Mouse (Mus musculus) liver, embryonic 11.5 days (tissue): ENCODE results near the gene Prkca. TPM values are rescaled to one million over a fixed set of nuclear protein-coding genes. Genes with fewer than 3 reads are reported as not detected.

Source experiments
- ATAC-seq: fragments of 200-750 bp; cut with Nextera tagmentation; replicated peaks from 2 replicates; pipeline ENCODE4 v1.8.0; 2017; ENCODE audit warnings: moderate number of reproducible peaks, mild to moderate bottlenecking, moderate TSS enrichment, moderate library complexity; ENCODE audit not compliant: low FRiP score
- DNase-seq: peaks from one replicate; pipeline ENCODE4 v3.0.0-alpha.2; 2017; ENCODE audit warnings: low spot score
- H3K27ac ChIP-seq: fragments of 300-500 bp; sonication (generic); 2 replicates; pipeline ENCODE4 v1.5.1; 2014; ENCODE audit warnings: mild to moderate bottlenecking, low read depth, low read length, control low read depth
- H3K27me3 ChIP-seq: fragments of 300-500 bp; sonication (generic); replicated peaks from 2 replicates; pipeline ENCODE4 v1.6.1; 2014; ENCODE audit warnings: low read length, mixed read lengths; ENCODE audit not compliant: control insufficient read depth, insufficient read depth
- H3K36me3 ChIP-seq: fragments of 300-500 bp; sonication (generic); 2 replicates; pipeline ENCODE4 v1.6.1; 2014; ENCODE audit warnings: mild to moderate bottlenecking, low read length, moderate library complexity, mixed read lengths; ENCODE audit not compliant: control insufficient read depth, insufficient read depth
- H3K4me1 ChIP-seq: fragments of 300-500 bp; sonication (generic); replicated peaks from 2 replicates; pipeline ENCODE4 v1.6.1; 2014; ENCODE audit warnings: low read length, mixed read lengths; ENCODE audit not compliant: control insufficient read depth, insufficient read depth
- H3K4me2 ChIP-seq: fragments of 300-500 bp; sonication (generic); 2 replicates; pipeline ENCODE4 v1.6.1; 2014; ENCODE audit warnings: mild to moderate bottlenecking, control low read depth, moderate library complexity
- H3K4me3 ChIP-seq: fragments of 300-500 bp; sonication (generic); 2 replicates; pipeline ENCODE4 v1.5.1; 2014; ENCODE audit warnings: low read depth, low read length, control low read depth
- H3K9ac ChIP-seq: fragments of 300-500 bp; sonication (generic); 2 replicates; pipeline ENCODE4 v1.6.1; 2014; ENCODE audit warnings: low read depth, low read length, control low read depth
- H3K9me3 ChIP-seq: fragments of 300-500 bp; sonication (generic); 2 replicates; pipeline ENCODE4 v1.6.1; 2016; ENCODE audit warnings: low read length, inconsistent platforms, mixed read lengths; ENCODE audit not compliant: control insufficient read depth
- WGBS: fragments of 180-500 bp; shearing (Covaris S2); extraction: QIAGEN DNeasy Blood & Tissue Kit; methylation state at CpG from one replicate; pipeline ENCODE4 v1.1.7; 2014; 5-methylcytosine and 5-hydroxymethylcytosine counted together
- polyA plus RNA-seq: library from polyadenylated mRNA; unstranded; fragments of >200 nt; fragmentation: Nextera tagmentation; extraction: Ambion mirVana; gene quantifications from 2 replicates; pipeline ENCODE4 v1.2.1, GENCODE M21; 2014

Prkca gene
- polyA plus RNA-seq, 1 experiment from 2014 or later, result 12.4 TPM

GRCm38 (mm10) chr11:108040823-108041222 is 302.9 kb downstream of the Prkca start:
- no peak overlapping the region for H3K27ac ChIP-seq
- H3K9me3 ChIP-seq, result no peaks in the 10 kb centered on the region
- 74% methylated on average over 2 of the region's 2 CpGs for WGBS
- ATAC-seq (no peak), DNase-seq (no peak)
- H3K4me3 ChIP-seq, result no peak overlapping the region
- no peaks in the 10 kb centered on the region for H3K36me3 ChIP-seq
- no peaks in the 10 kb centered on the region for H3K4me1 ChIP-seq
- no peak overlapping the region for H3K9ac ChIP-seq
- H3K4me2 ChIP-seq, result no peak overlapping the region
- H3K27me3 ChIP-seq, result no peaks in the 10 kb centered on the region

GRCm38 (mm10) chr11:108039761-108040160 is 304.0 kb downstream of the Prkca start:
- no peak overlapping the region for H3K27ac ChIP-seq
- 90% methylated on average over 17 of the region's 17 CpGs for WGBS
- H3K9me3 ChIP-seq, result no peaks in the 10 kb centered on the region
- no peak overlapping the region for H3K4me3 ChIP-seq
- ATAC-seq (no peak), DNase-seq (no peak)
- no peak overlapping the region for H3K4me2 ChIP-seq
- H3K27me3 ChIP-seq, result no peaks in the 10 kb centered on the region
- no peaks in the 10 kb centered on the region for H3K4me1 ChIP-seq
- H3K36me3 ChIP-seq, result no peaks in the 10 kb centered on the region
- H3K9ac ChIP-seq, result no peak overlapping the region

GRCm38 (mm10) chr11:108038989-108039388 is 304.7 kb downstream of the Prkca start:
- Histone ChIP-seq H3K36me3 (no peaks in the 10 kb centered on the region), H3K4me1 (no peaks in the 10 kb centered on the region), H3K4me2 (no peak overlapping the region), H3K9me3 (no peaks in the 10 kb centered on the region), H3K4me3 (no peak overlapping the region), H3K27me3 (no peaks in the 10 kb centered on the region), H3K27ac (no peak overlapping the region), H3K9ac (no peak overlapping the region)
- DNase-seq, result no peak
- WGBS, result 89% methylated on average over 12 of the region's 12 CpGs
- ATAC-seq, result no peak

- Histone ChIP-seq H3K4me2 (no peak overlapping the region), H3K4me3 (no peak overlapping the region), H3K36me3 (no peaks in the 10 kb centered on the region), H3K27me3 (no peaks in the 10 kb centered on the region), H3K9ac (no peak overlapping the region), H3K4me1 (no peaks in the 10 kb centered on the region), H3K27ac (no peak overlapping the region), H3K9me3 (no peaks in the 10 kb centered on the region)
- DNase-seq (no peak), ATAC-seq (no peak)
- WGBS, result 83% methylated on average over 10 of the region's 10 CpGs
Observed at GRCm38 (mm10) chr11:108036339-108036738, 307.4 kb downstream of the Prkca start.

GRCm38 (mm10) chr11:108035761-108036160 is 308.0 kb downstream of the Prkca start:
- H3K9me3 ChIP-seq, result no peaks in the 10 kb centered on the region
- H3K27ac ChIP-seq, result no peak overlapping the region
- no peak overlapping the region for H3K4me2 ChIP-seq
- H3K4me3 ChIP-seq, result no peak overlapping the region
- no peaks in the 10 kb centered on the region for H3K4me1 ChIP-seq
- DNase-seq (no peak), ATAC-seq (no peak)
- H3K9ac ChIP-seq, result no peak overlapping the region
- WGBS, result 84% methylated on average over 5 of the region's 5 CpGs
- H3K27me3 ChIP-seq, result no peaks in the 10 kb centered on the region
- no peaks in the 10 kb centered on the region for H3K36me3 ChIP-seq

- no peaks in the 10 kb centered on the region for H3K36me3 ChIP-seq
- H3K4me3 ChIP-seq, result no peak overlapping the region
- no peak overlapping the region for H3K27ac ChIP-seq
- no peaks in the 10 kb centered on the region for H3K4me1 ChIP-seq
- H3K9me3 ChIP-seq, result no peaks in the 10 kb centered on the region
- H3K27me3 ChIP-seq, result no peaks in the 10 kb centered on the region
- ATAC-seq, result no peak
- no peak overlapping the region for H3K4me2 ChIP-seq
- 70% methylated on average over 7 of the region's 7 CpGs for WGBS
- no peak overlapping the region for H3K9ac ChIP-seq
- no peak for DNase-seq
Observed at GRCm38 (mm10) chr11:108034376-108034775, 309.4 kb downstream of the Prkca start.

- no peaks in the 10 kb centered on the region for H3K4me1 ChIP-seq
- no peak for ATAC-seq
- H3K27ac ChIP-seq, result no peak overlapping the region
- H3K9ac ChIP-seq, result no peak overlapping the region
- H3K9me3 ChIP-seq, result no peaks in the 10 kb centered on the region
- H3K36me3 ChIP-seq, result no peaks in the 10 kb centered on the region
- no peak for DNase-seq
- H3K27me3 ChIP-seq, result no peaks in the 10 kb centered on the region
- no peak overlapping the region for H3K4me2 ChIP-seq
- H3K4me3 ChIP-seq, result no peak overlapping the region
- 47% methylated on average over 10 of the region's 10 CpGs for WGBS
Observed at GRCm38 (mm10) chr11:108032568-108032967, 311.2 kb downstream of the Prkca start.

- no peak for ATAC-seq
Observed at GRCm38 (mm10) chr11:108030956-108031604, 312.6 kb downstream of the Prkca start.

GRCm38 (mm10) chr11:108029321-108029720 is 314.4 kb downstream of the Prkca start:
- no peak for DNase-seq
- H3K36me3 ChIP-seq, result no peaks in the 10 kb centered on the region
- H3K4me1 ChIP-seq, result no peaks in the 10 kb centered on the region
- H3K4me3 ChIP-seq, result no peak overlapping the region
- whole genome bisulfite sequencing, result 90% methylated on average over 11 of the region's 11 CpGs
- H3K27ac ChIP-seq, result no peak overlapping the region
- no peaks in the 10 kb centered on the region for H3K9me3 ChIP-seq
- no peak for ATAC-seq
- H3K4me2 ChIP-seq, result no peak overlapping the region
- no peak overlapping the region for H3K9ac ChIP-seq
- no peaks in the 10 kb centered on the region for H3K27me3 ChIP-seq

More at GRCm38 (mm10) chr11:108030956-108031604, 312.6 kb downstream of the Prkca start:
- Histone ChIP-seq H3K27ac (no peak overlapping the region), H3K36me3 (no peaks in the 10 kb centered on the region), H3K4me1 (no peaks in the 10 kb centered on the region), H3K9ac (no peak overlapping the region), H3K4me3 (no peak overlapping the region), H3K9me3 (no peaks in the 10 kb centered on the region), H3K4me2 (no peak overlapping the region), H3K27me3 (no peaks in the 10 kb centered on the region)
- no peak for DNase-seq
- WGBS, result 54% methylated on average over 10 of the region's 10 CpGs
